Mouse (Mus musculus): ENCODE results near the gene Crybg1. TPM values are rescaled to one million over a fixed set of nuclear protein-coding genes. Genes with fewer than 3 reads are reported as not detected.

Gene Crybg1
- polyA plus RNA-seq, 1 experiment from 2014 or later: 5.7 TPM

Other genes with a start within 250 kb of the Crybg1 start
- 16.6 and 17.2 TPM in 2 replicates for gene Qrsl1, start 247.1 kb downstream of the Crybg1 start, polyA plus RNA-seq (2015; fragmentation: Nextera tagmentation; extraction: Ambion mirVana)
- 12.7 and 13.5 TPM in 2 replicates for gene Rtn4ip1, start 247.0 kb downstream of the Crybg1 start, polyA plus RNA-seq (2015; fragmentation: Nextera tagmentation; extraction: Ambion mirVana)
- 46.2 and 49.2 TPM in 2 replicates for gene Atg5, start 119.5 kb upstream of the Crybg1 start, polyA plus RNA-seq (2015; fragmentation: Nextera tagmentation; extraction: Ambion mirVana)